Mouse (Mus musculus): ENCODE measurements around the gene Irak2. TPM values are rescaled to one million over a fixed set of nuclear protein-coding genes. Genes with fewer than 3 reads are reported as not detected.
A peak's percentile ranks its signal among the peaks of the same experiment; 100 is the strongest.

Gene Irak2
- total RNA-seq (2021) (10 to 100 TPM; 22.4 to 23.6 TPM), polyA plus RNA-seq (2012; rRNA removed) (17.4 and 20.0 TPM in 2 replicates)
- long read RNA-seq, partial matches to known transcripts: 0 of 6 reads
- long read RNA-seq, other reads (novel, unspliced or antisense): 1 of 6 reads

DNA sequence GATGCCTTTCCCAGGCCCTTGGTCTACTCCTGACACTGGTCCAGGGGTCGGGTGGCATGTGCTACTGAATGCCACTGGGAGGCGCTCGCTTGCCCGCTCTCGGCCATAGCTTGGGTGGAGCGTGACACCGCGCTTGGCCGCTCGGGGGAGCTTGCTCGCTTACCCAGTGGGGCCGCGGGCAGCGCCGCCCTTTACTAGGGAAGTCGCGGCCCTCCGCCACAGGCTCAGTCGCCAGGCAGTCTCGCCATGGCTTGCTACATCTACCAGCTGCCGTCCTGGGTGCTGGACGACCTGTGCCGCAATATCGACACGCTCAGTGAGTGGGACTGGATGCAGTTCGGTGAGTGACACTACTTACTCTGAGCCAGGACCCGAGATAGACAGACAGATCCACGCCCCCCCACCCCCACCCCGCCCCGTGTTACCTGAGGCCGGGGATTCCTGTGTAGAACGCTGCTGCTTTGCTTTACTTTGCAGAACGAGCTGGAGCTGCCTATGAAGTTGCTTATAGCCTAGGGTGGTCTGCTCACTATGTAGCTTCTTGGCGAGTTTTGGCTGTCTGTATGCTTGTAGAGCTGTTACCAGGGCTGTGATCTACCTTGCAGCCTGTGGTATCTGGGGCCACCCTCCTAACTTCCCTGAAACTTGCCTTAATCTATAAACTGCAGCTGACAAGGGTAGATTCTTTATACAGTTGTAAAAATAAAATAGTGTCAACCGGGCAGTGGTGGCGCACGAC, at the start of gene Irak2:
TSS of gene Irak2 (plus strand) at position 166 of the 739 bp plus-strand sequence.
- DNase-seq: peak; percentile 96

DNA sequence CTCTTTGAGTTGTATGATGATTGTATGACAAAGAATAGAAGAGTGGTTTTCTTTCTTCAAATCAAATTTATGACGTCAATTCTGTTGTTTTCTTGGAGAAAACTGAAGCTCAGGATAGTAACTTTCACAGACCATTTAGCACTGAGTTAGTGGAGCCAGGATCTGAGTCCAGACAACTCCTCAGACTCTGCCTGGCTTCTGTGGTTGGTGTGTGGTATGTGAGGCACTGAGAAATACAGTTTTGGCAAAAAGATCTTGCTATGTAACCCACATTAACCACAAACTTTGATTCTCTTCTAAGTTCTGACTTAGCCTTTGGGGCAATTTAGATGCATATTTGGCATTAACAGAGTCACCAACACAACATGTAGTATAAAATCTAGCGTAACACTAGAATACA, 45.6 kb upstream of the Irak2 start:
- DNase-seq: no peak

GRCm38 (mm10) chr6:113597945-113598344, 40.3 kb upstream of the Irak2 start:
- DNase-seq: no peak

DNA sequence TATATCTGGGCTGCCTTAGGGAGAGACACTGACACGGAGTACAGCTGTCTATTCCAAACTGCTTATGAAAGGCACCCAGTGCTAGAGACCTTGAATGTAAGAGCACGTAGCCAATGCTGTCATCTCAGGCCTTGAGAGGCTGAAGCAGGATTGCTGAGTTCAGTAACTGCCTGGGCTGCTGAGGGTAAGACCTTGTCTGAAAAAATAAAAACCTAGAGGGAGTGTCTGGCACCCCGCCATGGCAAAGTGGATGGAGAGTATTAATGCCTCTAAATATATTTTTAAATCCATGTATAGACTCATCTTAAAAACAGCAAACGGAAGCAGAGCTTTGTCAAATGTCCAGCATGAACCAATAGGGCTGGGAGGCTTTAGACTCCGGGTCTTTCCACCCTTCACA, 38.4 kb upstream of the Irak2 start:
- DNase-seq: peak; percentile 89

DNA sequence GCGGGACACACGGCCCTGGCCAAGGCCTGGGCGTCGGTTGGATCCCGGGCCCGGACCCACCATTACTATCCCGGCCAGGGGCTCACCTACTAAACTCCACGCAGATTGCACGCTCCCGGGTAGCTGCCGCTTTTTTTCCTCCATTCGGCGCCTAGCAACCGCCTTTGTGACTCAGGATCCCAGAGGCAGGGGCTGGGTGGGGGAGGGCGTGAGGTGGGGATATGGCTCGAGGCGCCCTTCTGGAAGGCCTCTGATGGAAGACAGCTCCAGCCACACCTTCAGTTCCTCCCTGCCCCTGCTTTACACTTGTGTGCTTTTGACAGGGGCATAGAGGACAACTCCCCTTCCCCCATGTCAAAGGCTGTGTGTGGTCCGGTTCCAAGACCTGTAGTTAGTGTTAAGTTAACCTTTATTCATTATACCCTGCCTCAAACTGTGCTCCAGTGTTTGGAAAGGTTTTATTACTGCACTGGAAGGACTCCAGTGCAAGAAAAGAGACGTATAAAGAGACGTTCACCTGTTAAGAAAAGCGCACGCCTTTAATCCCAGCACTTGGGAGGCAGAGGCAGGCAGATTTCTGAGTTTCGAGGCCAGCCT, 37.6 kb upstream of the Irak2 start, which contains the start of gene Fancd2os:
TSS of gene Fancd2os (minus strand) at position 173 of the 597 bp plus-strand sequence.
- peak; percentile 27 for DNase-seq

GRCm38 (mm10) chr6:113602821-113603220, 35.4 kb upstream of the Irak2 start:
- no peak for DNase-seq

DNA sequence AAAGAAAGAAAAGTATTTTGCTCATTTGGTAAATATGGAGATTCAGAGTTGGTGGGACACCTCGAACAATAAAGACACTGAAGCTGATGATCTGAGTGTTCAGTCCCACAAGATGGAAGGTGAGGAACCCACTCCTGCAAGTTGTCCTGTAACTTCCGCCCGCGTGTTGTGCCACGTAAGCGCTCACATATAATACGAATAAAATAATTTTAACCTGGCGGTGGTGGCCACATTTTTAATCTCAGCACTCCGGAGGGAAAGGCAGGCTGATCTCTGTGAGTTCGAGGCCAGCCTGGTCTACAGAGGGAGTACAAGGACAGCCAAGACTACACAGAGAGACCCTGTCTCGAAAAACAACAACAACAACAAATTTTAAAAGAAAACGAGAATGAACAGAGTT, 34.3 kb upstream of the Irak2 start:
- DNase-seq: no peak

DNA sequence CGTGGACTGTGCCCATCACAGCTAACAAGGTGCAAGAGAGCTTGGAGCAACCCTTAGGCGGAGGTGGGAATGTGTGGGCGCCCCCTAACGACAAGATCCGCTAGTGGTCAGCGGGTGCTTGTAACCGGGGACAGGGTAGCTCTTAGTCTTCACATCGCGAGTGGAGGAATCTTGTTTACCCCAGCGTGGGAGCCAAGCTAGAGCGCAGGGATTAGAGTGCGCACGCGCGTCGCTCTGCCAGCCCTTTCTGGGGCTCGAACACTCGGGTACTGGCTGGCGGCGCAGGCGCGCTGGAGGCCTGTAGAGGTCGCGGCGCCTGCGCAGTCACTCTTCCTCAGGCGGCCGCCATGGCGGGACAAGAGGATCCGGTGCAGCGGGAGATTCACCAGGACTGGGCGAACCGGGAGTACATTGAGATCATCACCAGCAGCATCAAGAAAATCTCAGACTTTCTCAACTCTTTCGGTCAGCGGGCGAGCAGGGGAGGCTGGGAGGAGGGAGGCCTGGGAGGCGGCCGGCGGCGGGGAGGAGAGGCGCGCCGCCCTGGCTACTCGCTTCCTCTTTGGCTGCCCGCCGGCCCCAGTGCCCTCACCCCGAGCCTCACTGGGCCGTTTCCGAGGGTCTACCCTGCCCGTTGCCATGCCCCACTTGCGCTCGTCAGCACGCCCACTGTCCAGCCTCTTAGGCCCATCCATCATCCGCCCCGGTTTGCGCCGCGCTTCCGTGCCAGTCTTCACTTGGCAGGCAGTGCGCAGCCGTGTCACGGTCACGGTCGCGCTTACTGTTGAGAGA, 33.6 kb upstream of the Irak2 start, which contains the start of gene Brk1:
TSS of gene Brk1 (plus strand) at position 341 of the 792 bp plus-strand sequence.
- DNase-seq: peak; percentile 93

DNA sequence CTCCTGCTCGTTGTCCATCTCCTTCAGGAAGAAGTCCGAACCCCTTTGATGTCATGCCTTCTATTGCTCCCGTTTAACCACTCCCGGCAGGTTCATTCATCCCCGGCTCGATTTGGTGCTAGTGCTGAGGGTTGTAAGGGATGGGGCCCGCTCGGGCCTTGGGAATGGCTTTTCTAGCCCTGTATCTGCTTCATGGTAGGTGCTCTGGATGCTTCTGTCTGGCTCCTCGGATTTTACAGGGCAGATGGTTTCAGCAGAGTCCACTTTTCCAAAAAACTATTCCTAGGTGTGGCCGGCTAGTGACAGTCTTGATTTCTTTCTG, 33.1 kb upstream of the Irak2 start:
- DNase-seq: no peak

DNA sequence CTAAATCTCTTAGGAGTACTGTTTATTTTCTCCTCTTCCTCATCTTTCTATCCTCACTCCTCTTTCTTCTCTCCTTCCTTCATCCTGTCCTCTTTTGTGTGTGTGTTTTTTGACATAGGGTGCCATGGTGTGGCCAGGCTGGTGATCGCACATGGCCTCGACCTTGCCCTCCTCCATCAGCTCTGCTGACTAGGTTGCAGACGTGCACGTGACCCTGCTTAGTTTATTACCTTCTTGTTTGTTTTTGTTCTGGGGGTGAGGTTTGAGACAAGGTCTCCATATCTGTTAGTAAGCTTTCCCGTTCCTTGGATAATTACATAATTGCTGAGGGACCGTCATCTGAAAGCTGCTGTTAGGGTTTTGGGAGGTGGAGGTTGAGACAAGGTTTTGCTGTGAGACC, 29.4 kb upstream of the Irak2 start:
- peak; percentile 73 for DNase-seq

- DNase-seq: no peak
These were observed 29.0 kb upstream of the Irak2 start for GRCm38 (mm10) chr6:113609293-113609692.

- no peak for DNase-seq
These were observed 25.9 kb upstream of the Irak2 start for GRCm38 (mm10) chr6:113612258-113612969.

GRCm38 (mm10) chr6:113614152-113614551, 24.1 kb upstream of the Irak2 start:
- no peak for DNase-seq

DNA sequence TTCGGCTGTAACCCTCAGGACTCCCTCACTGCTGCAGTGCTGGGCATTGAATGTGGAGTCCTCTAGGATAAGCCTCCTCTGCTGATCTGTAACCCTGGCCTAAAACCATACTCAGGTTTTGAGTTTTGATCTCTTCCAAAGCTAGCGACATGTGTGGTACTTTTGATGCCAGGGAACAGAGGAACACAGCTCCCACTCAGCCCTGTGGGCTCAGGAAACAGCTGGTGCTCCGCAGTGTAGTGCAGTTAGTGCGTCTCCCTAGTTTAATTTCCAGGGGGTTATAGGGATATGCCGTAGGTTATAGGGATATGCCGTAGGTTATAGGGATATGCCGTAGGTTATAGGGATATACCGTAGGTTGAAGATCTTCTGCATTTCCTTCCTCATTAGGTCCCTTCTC, 23.3 kb upstream of the Irak2 start:
- DNase-seq: no peak

GRCm38 (mm10) chr6:113615489-113615888, 22.8 kb upstream of the Irak2 start:
- DNase-seq: no peak

- no peak for DNase-seq
These were observed 14.9 kb upstream of the Irak2 start for GRCm38 (mm10) chr6:113623386-113623785.

GRCm38 (mm10) chr6:113623941-113624751, 14.1 kb upstream of the Irak2 start, which contains the start of gene Vhl:
Vhl (plus strand) TSS chr6:113623959.
- peak; percentile 94 for DNase-seq

DNA sequence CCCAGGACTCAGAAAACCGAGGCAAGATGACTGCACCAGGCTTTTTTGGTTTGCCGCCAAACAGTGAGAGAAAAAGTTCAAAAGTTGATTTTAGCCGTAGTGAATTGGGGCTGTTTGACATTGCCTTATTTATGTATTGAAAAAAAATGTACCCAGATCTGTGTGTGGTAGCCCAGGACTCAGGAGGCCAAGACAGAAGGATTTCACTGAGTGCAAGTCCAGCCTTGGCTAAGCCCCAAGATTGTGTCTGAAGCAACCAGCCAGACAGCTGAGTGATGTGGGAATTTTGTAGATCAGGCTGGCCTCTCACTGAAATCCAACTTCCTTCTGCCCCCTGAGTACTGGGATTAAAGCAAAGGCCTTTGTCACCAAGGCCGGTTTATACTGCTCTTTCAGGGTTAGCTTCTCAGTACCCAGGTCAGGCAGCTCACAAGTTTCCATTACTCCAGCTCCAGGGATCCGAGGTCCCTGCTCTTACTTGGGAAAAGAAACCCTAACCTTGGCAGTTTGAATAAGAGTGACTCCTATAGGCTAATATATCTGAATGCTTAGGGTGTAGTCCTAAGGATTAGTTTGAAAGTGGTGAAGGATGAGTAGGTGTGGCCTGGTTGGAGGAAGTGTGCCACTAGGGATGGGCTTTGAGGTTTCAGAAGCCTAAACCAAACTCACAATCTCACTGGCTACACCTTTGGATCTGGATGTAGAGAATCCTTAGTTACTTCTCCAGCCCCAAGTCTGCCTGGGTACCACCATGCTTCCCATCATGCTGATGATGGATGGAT, 13.1 kb upstream of the Irak2 start:
- peak; percentile 47 for DNase-seq

DNA sequence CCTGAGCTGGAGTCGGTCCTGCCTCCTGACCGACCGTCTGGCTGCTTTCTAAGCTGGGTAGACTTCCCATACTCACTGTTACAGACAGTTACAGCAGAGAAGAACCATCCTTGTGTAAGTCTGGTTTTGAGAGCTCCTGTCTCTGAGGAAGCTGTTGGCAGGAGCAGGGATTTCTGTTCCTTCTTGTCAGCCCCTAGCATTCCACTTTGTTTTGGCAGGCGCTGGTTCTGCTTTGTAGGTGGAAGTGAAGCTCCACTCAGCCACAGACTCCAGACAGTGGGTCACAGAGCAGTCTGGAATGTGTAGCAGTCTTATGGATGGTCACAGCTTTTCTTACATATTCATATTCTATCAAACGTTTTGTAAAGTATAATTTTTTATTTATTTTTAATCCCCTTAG, 7.9 kb upstream of the Irak2 start:
- DNase-seq: no peak

DNA sequence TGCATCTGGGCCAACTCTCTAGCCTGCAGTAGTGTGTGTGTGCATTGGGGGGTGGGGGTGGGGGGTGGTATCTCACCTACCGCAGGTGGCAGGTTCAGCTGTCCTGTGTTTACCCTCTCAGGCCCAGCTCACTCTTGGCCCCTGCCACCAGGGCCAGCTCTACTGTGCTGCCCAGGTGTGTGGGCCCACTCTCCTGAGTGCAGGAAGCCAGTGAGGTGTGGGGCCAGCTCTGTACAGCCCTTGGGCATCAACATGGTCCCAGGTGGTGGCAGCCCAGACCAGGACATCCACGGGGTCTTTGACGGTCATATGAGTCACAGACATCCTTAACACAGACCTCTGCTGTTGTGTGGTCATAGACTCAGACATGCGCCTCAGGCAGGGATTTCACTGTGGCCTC, 5.4 kb upstream of the Irak2 start:
- DNase-seq: no peak

Measured in adrenal gland, adult 2 months (tissue).